Mouse (Mus musculus) adrenal gland, postnatal 25 days (tissue): Measurements from ENCODE around the gene Ptprb. TPM values are rescaled to one million over a fixed set of nuclear protein-coding genes. Genes with fewer than 3 reads are reported as not detected.

Source experiments
- DNase-seq: peaks from one replicate; pipeline ENCODE4 v3.0.0; 2021; ENCODE audit warnings: mixed read lengths
- total RNA-seq: library from RNA; stranded (reverse); gene quantifications from 2 replicates; pipeline ENCODE4 v1.2.3, GENCODE M21; 2021

Gene Ptprb
- total RNA-seq, 1 experiment from 2014 or later = 42.3 TPM

GRCm38 (mm10) chr10:116376853-116377252 is 101.5 kb downstream of the Ptprb start:
- no peak for DNase-seq

- DNase-seq = no peak
Observed at GRCm38 (mm10) chr10:116382826-116383685, 107.7 kb downstream of the Ptprb start.

- DNase-seq = no peak
Observed at GRCm38 (mm10) chr10:116384401-116384800, 109.1 kb downstream of the Ptprb start.

- DNase-seq = no peak
Observed at GRCm38 (mm10) chr10:116386391-116386885, 111.1 kb downstream of the Ptprb start.

GRCm38 (mm10) chr10:116388840-116389239 is 113.5 kb downstream of the Ptprb start:
- no peak for DNase-seq

GRCm38 (mm10) chr10:116393790-116394475 is 118.6 kb downstream of the Ptprb start:
- DNase-seq = peak; percentile 34

- no peak for DNase-seq
Observed at GRCm38 (mm10) chr10:116394585-116394984, 119.3 kb downstream of the Ptprb start.

GRCm38 (mm10) chr10:116396279-116396678 is 121.0 kb downstream of the Ptprb start:
- DNase-seq = no peak

GRCm38 (mm10) chr10:116396966-116397365 is 121.6 kb downstream of the Ptprb start:
- no peak for DNase-seq

GRCm38 (mm10) chr10:116397573-116397972 is 122.2 kb downstream of the Ptprb start:
- DNase-seq = no peak

GRCm38 (mm10) chr10:116397973-116398372 is 122.7 kb downstream of the Ptprb start:
- no peak for DNase-seq

- DNase-seq = no peak
Observed at GRCm38 (mm10) chr10:116402742-116403425, 127.6 kb downstream of the Ptprb start.

- no peak for DNase-seq
Observed at GRCm38 (mm10) chr10:116403679-116404078, 128.4 kb downstream of the Ptprb start.

- DNase-seq = no peak
Observed at GRCm38 (mm10) chr10:116405011-116405410, 129.7 kb downstream of the Ptprb start.

GRCm38 (mm10) chr10:116407684-116408359 is 132.5 kb downstream of the Ptprb start:
- DNase-seq = no peak

GRCm38 (mm10) chr10:116410826-116411225 is 135.5 kb downstream of the Ptprb start:
- no peak for DNase-seq

GRCm38 (mm10) chr10:116416142-116416541 is 140.8 kb downstream of the Ptprb start:
- DNase-seq = no peak

- DNase-seq = peak; percentile 40
Observed at GRCm38 (mm10) chr10:116416726-116417125, 141.4 kb downstream of the Ptprb start.

GRCm38 (mm10) chr10:116418121-116418726 is 142.9 kb downstream of the Ptprb start:
- DNase-seq = no peak

- DNase-seq = no peak
Observed at GRCm38 (mm10) chr10:116420976-116421375, 145.7 kb downstream of the Ptprb start.

GRCm38 (mm10) chr10:116422551-116422950 is 147.2 kb downstream of the Ptprb start:
- no peak for DNase-seq

- no peak for DNase-seq
Observed at GRCm38 (mm10) chr10:116424921-116425320, 149.6 kb downstream of the Ptprb start.
